Mouse (Mus musculus): ENCODE data around the gene Vmn1r203. TPM values are rescaled to one million over a fixed set of nuclear protein-coding genes. Genes with fewer than 3 reads are reported as not detected.
"Not testable (repeated sequence)": the region's sequence is repeated elsewhere in the genome, so short reads cannot be mapped to it uniquely, and the experiment has no call there.

Gene Vmn1r203
- not detected in 2 replicates for total RNA-seq (2015; ENCODE audit: low replicate concordance)
- total RNA-seq (2017; ENCODE audit: low replicate concordance): 0.14 TPM in 1 of 2 replicates, not detected in the other

GRCm38 (mm10) chr13:22517814-22518213, at the start of gene Vmn1r203:
Gene Vmn1r203 (plus strand): TSS chr13:22518114.
- no peak for ATAC-seq (replicated peaks; ENCODE audit: low FRiP score, poor library complexity, severe bottlenecking)

- no peak for ATAC-seq (replicated peaks; ENCODE audit: low FRiP score, poor library complexity, severe bottlenecking)
Observed at GRCm38 (mm10) chr13:22471623-22472022, 46.3 kb upstream of the Vmn1r203 start, which contains the start of gene Vmn1r201. Gene Vmn1r201 (plus strand): TSS chr13:22471923.

GRCm38 (mm10) chr13:22502431-22502830, 15.5 kb upstream of the Vmn1r203 start:
- ATAC-seq (replicated peaks; ENCODE audit: low FRiP score, poor library complexity, severe bottlenecking): no peak

GRCm38 (mm10) chr13:22505281-22505680, 12.6 kb upstream of the Vmn1r203 start, which contains the start of gene Vmn1r202:
Gene Vmn1r202 (minus strand): TSS chr13:22505381.
- no peak for ATAC-seq (replicated peaks; ENCODE audit: low FRiP score, poor library complexity, severe bottlenecking)

- ATAC-seq (replicated peaks; ENCODE audit: low FRiP score, poor library complexity, severe bottlenecking): not testable (repeated sequence)
Observed at GRCm38 (mm10) chr13:22552898-22553297, 35.0 kb downstream of the Vmn1r203 start, which contains the start of gene Vmn1r204. Gene Vmn1r204 (plus strand): TSS chr13:22553198.

GRCm38 (mm10) chr13:22574911-22575310, 57.0 kb downstream of the Vmn1r203 start:
- not testable (repeated sequence) for ATAC-seq (replicated peaks; ENCODE audit: low FRiP score, poor library complexity, severe bottlenecking)

Other genes with a start within 250 kb of the Vmn1r203 start
- not detected in 2 replicates for gene Vmn1r195, start 247.6 kb upstream of the Vmn1r203 start, total RNA-seq (2015; ENCODE audit: low replicate concordance)
- gene Vmn1r195, start 247.6 kb upstream of the Vmn1r203 start, total RNA-seq (2017; ENCODE audit: low replicate concordance): not detected in 2 replicates
- gene Vmn1r196, start 228.2 kb upstream of the Vmn1r203 start, total RNA-seq (2015; ENCODE audit: low replicate concordance): not detected in 2 replicates
- not detected in 2 replicates for gene Vmn1r196, start 228.2 kb upstream of the Vmn1r203 start, total RNA-seq (2017; ENCODE audit: low replicate concordance)
- not detected in 2 replicates for gene Vmn1r197, start 193.5 kb upstream of the Vmn1r203 start, total RNA-seq (2015; ENCODE audit: low replicate concordance)
- gene Vmn1r197, start 193.5 kb upstream of the Vmn1r203 start, total RNA-seq (2017; ENCODE audit: low replicate concordance): not detected in 2 replicates
- not detected in 2 replicates for gene Vmn1r198, start 167.8 kb upstream of the Vmn1r203 start, total RNA-seq (2015; ENCODE audit: low replicate concordance)
- gene Vmn1r198, start 167.8 kb upstream of the Vmn1r203 start, total RNA-seq (2017; ENCODE audit: low replicate concordance): not detected in 2 replicates
- not detected in 2 replicates for gene Vmn1r199, start 138.3 kb upstream of the Vmn1r203 start, total RNA-seq (2015; ENCODE audit: low replicate concordance)
- gene Vmn1r199, start 138.3 kb upstream of the Vmn1r203 start, total RNA-seq (2017; ENCODE audit: low replicate concordance): not detected in 2 replicates
- not detected in 2 replicates for gene Vmn1r200, start 127.7 kb upstream of the Vmn1r203 start, total RNA-seq (2015; ENCODE audit: low replicate concordance)
- gene Vmn1r200, start 127.7 kb upstream of the Vmn1r203 start, total RNA-seq (2017; ENCODE audit: low replicate concordance): not detected in 2 replicates
- gene Vmn1r201, start 46.2 kb upstream of the Vmn1r203 start, total RNA-seq (2015; ENCODE audit: low replicate concordance): not detected in 2 replicates
- gene Vmn1r201, start 46.2 kb upstream of the Vmn1r203 start, total RNA-seq (2017; ENCODE audit: low replicate concordance): not detected in 2 replicates
- gene Vmn1r202, start 12.7 kb upstream of the Vmn1r203 start, total RNA-seq (2015; ENCODE audit: low replicate concordance): not detected in 2 replicates
- gene Vmn1r202, start 12.7 kb upstream of the Vmn1r203 start, total RNA-seq (2017; ENCODE audit: low replicate concordance): not detected in 2 replicates
- gene Vmn1r204, start 35.1 kb downstream of the Vmn1r203 start, total RNA-seq (2015; ENCODE audit: low replicate concordance): not detected in 2 replicates
- not detected in 2 replicates for gene Vmn1r204, start 35.1 kb downstream of the Vmn1r203 start, total RNA-seq (2017; ENCODE audit: low replicate concordance)
- not detected in 2 replicates for gene Vmn1r205, start 74.9 kb downstream of the Vmn1r203 start, total RNA-seq (2015; ENCODE audit: low replicate concordance)
- gene Vmn1r205, start 74.9 kb downstream of the Vmn1r203 start, total RNA-seq (2017; ENCODE audit: low replicate concordance): not detected in 2 replicates
- not detected in 2 replicates for gene Vmn1r206, start 106.1 kb downstream of the Vmn1r203 start, total RNA-seq (2015; ENCODE audit: low replicate concordance)
- not detected in 2 replicates for gene Vmn1r206, start 106.1 kb downstream of the Vmn1r203 start, total RNA-seq (2017; ENCODE audit: low replicate concordance)
- not detected in 2 replicates for gene Vmn1r207-ps, start 211.5 kb downstream of the Vmn1r203 start, total RNA-seq (2015; ENCODE audit: low replicate concordance)
- not detected in 2 replicates for gene Vmn1r207-ps, start 211.5 kb downstream of the Vmn1r203 start, total RNA-seq (2017; ENCODE audit: low replicate concordance)

Measured in erythroblast, adult 5-6 weeks (primary cell).